Mouse (Mus musculus): Measurements from ENCODE around the gene Pcnp. TPM values are rescaled to one million over a fixed set of nuclear protein-coding genes. Genes with fewer than 3 reads are reported as not detected.
"Not testable (repeated sequence)": the region's sequence is repeated elsewhere in the genome, so short reads cannot be mapped to it uniquely, and the experiment has no call there.

The Pcnp gene
- total RNA-seq (2014; rRNA removed; ENCODE audit: low replicate concordance): 32.9 and 37.1 TPM in 2 replicates
- polyA plus RNA-seq (2015; fragmentation: Nextera tagmentation; extraction: Ambion mirVana): 104 and 111 TPM in 2 replicates

GRCm38 (mm10) chr16:56029661-56030082, at the start of gene Pcnp:
Gene Pcnp (minus strand): TSS chr16:56029739.
- Histone ChIP-seq H3K36me3 (replicated peaks; ENCODE audit: control insufficient read depth, insufficient read depth, low read length) (peaks cover 22% of the 10 kb centered on the region), H3K4me2 (ENCODE audit: low read depth, low read length) (peak within 1 kb of the TSS; percentile 78), H3K9me3 (replicated peaks; ENCODE audit: control insufficient read depth, low read length) (no peaks in the 10 kb centered on the region), H3K4me1 (ENCODE audit: control insufficient read depth, insufficient read depth) (peaks cover 26% of the 10 kb centered on the region), H3K9ac (replicated peaks; ENCODE audit: low read depth, low read length) (peak within 1 kb of the TSS; percentile 87), H3K27ac (ENCODE audit: low read depth) (peak within 1 kb of the TSS; percentile 93), H3K27me3 (ENCODE audit: control insufficient read depth, insufficient read depth, low read length) (no peaks in the 10 kb centered on the region), H3K4me3 (ENCODE audit: low read depth, low read length) (peak within 1 kb of the TSS; percentile 76)
- DNase-seq (ENCODE audit: low spot score) (peak; percentile 97), ATAC-seq (ENCODE audit: insufficient read depth, low read depth) (peak; percentile 99)
- TF ChIP-seq CTCF (IDR thresholded peaks at IDR 0.05; ENCODE audit: low read depth) (no peak), EP300 (IDR thresholded peaks at IDR 0.05; ENCODE audit: low read depth) (peak; percentile 84; the same call in 1 of the 2 replicates)
- under 1% methylated on average over 39 of the region's 39 CpGs for WGBS

DNA sequence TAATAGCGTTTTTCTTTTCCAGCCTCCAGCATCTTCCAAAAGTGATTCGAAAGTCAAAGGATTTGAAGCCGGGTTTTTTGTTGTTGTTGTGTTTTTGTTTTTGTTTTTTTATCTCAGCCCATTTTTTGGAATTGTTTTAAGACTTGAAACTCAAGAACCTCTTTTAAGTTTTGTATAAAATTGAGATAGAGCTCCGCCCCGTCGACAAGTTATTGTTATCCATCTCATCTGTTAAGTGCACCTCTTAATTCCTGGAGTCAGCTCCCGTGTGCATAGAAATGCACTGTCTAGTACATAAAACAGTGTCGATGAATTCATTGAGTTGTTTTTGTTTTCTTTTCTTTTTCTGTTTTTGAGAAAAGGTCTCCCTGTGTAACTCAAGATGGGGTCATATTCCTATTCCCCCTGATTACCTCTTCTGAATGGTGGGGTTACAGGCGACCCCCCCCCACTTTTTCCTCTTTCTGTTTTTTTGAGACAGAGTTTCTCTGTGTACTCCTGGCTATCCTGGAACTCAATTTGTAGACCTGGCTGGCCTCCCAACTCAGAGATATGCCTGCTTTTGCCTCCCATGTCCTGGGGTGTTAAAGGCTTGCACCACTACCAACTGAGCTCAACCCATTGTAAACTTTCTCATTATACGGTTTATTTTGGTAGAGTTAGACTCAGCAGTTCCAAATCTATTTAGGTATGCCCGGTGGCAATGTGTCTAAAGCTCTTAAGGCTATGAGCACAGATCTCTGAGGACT, 46.8 kb upstream of the Pcnp start:
- peak overlapping the region; percentile 76 for H3K9ac ChIP-seq (replicated peaks; ENCODE audit: low read depth, low read length)
- H3K9me3 ChIP-seq (replicated peaks; ENCODE audit: control insufficient read depth, low read length): no peaks in the 10 kb centered on the region
- no peak for ATAC-seq (ENCODE audit: insufficient read depth, low read depth)
- no peak for TF ChIP-seq EP300 (IDR thresholded peaks at IDR 0.05; ENCODE audit: low read depth)
- TF ChIP-seq CTCF (IDR thresholded peaks at IDR 0.05; ENCODE audit: low read depth): no peak
- H3K36me3 ChIP-seq (replicated peaks; ENCODE audit: control insufficient read depth, insufficient read depth, low read length): no peaks in the 10 kb centered on the region
- peak overlapping the region; percentile 90 for H3K27ac ChIP-seq (ENCODE audit: low read depth)
- H3K4me2 ChIP-seq (ENCODE audit: low read depth, low read length): peak overlapping the region; percentile 64
- peaks cover 7% of the 10 kb centered on the region; the same call in 1 of the 2 replicates for H3K4me1 ChIP-seq (ENCODE audit: control insufficient read depth, insufficient read depth)
- 10% methylated on average over 11 of the region's 11 CpGs for WGBS
- peak overlapping the region; percentile 82 for H3K4me3 ChIP-seq (ENCODE audit: low read depth, low read length)
- DNase-seq (ENCODE audit: low spot score): no peak
- no peaks in the 10 kb centered on the region for H3K27me3 ChIP-seq (ENCODE audit: control insufficient read depth, insufficient read depth, low read length)

DNA sequence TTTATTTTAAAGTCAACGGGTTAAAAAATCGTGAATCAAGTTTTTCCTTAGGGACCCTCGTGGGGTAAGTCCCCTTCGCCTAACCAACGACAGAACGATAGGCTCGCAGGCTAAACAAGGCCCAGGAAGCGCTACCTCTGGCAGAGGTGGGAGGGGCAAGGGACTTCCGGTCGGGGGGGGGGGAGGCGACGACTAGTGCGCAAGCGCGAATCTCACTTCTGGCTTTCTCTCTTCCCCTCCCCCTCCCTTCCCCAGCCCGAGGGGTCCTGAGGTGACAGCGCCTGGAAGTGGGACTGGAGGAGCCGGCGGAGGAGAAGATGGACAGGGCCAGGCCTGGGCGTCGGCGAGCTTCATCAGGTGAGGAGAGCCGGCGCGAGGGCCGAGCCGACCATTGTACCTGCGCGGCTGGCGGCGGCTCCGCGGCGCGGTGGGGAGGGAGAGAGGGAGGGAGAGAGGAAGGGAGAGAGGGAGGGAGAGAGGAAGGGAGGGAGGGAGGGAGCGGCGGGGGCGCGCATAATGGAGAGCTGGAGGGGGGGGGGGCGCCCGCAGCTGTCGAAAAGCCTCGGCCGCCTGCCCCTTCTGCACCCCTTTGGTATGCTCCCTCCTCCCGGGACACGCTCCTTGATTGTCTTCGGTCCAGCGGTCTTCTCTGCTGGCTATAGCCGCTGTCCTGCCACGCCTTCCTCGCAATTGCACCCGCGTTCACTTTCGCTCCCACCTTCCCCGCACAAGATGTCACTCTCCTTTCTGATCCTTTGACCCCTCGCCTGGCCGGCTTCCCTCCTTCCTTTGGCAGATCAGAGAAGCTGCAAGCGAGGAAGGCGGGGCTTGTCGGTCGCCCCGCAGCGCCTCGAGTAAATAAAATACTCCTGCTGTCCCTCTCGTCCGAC, 45.9 kb upstream of the Pcnp start:
- H3K27me3 ChIP-seq (ENCODE audit: control insufficient read depth, insufficient read depth, low read length): no peaks in the 10 kb centered on the region
- peak overlapping the region; percentile 90 for H3K27ac ChIP-seq (ENCODE audit: low read depth)
- DNase-seq (ENCODE audit: low spot score): peak; percentile 90
- H3K4me1 ChIP-seq (ENCODE audit: control insufficient read depth, insufficient read depth): peaks cover 7% of the 10 kb centered on the region; the same call in 1 of the 2 replicates
- H3K4me3 ChIP-seq (ENCODE audit: low read depth, low read length): peak overlapping the region; percentile 82
- ATAC-seq (ENCODE audit: insufficient read depth, low read depth): peak; percentile 89
- under 1% methylated on average over 45 of the region's 66 CpGs for WGBS
- peak overlapping the region; percentile 76 for H3K9ac ChIP-seq (replicated peaks; ENCODE audit: low read depth, low read length)
- H3K4me2 ChIP-seq (ENCODE audit: low read depth, low read length): peak overlapping the region; percentile 64
- no peak for TF ChIP-seq CTCF (IDR thresholded peaks at IDR 0.05; ENCODE audit: low read depth)
- no peak for TF ChIP-seq EP300 (IDR thresholded peaks at IDR 0.05; ENCODE audit: low read depth)
- H3K36me3 ChIP-seq (replicated peaks; ENCODE audit: control insufficient read depth, insufficient read depth, low read length): no peaks in the 10 kb centered on the region
- H3K9me3 ChIP-seq (replicated peaks; ENCODE audit: control insufficient read depth, low read length): no peaks in the 10 kb centered on the region

GRCm38 (mm10) chr16:56074565-56074964, 45.0 kb upstream of the Pcnp start:
- Histone ChIP-seq H3K36me3 (replicated peaks; ENCODE audit: control insufficient read depth, insufficient read depth, low read length) (no peaks in the 10 kb centered on the region), H3K27ac (ENCODE audit: low read depth) (peak overlapping the region; percentile 90), H3K4me2 (ENCODE audit: low read depth, low read length) (no peak overlapping the region), H3K4me1 (ENCODE audit: control insufficient read depth, insufficient read depth) (peaks cover 7% of the 10 kb centered on the region; the same call in 1 of the 2 replicates), H3K9ac (replicated peaks; ENCODE audit: low read depth, low read length) (no peak overlapping the region), H3K9me3 (replicated peaks; ENCODE audit: control insufficient read depth, low read length) (no peaks in the 10 kb centered on the region), H3K27me3 (ENCODE audit: control insufficient read depth, insufficient read depth, low read length) (no peaks in the 10 kb centered on the region), H3K4me3 (ENCODE audit: low read depth, low read length) (no peak overlapping the region)
- WGBS: 65% methylated on average over 5 of the region's 5 CpGs
- ATAC-seq (ENCODE audit: insufficient read depth, low read depth): no peak
- no peak for TF ChIP-seq EP300 (IDR thresholded peaks at IDR 0.05; ENCODE audit: low read depth)
- TF ChIP-seq CTCF (IDR thresholded peaks at IDR 0.05; ENCODE audit: low read depth): no peak
- DNase-seq (ENCODE audit: low spot score): no peak

DNA sequence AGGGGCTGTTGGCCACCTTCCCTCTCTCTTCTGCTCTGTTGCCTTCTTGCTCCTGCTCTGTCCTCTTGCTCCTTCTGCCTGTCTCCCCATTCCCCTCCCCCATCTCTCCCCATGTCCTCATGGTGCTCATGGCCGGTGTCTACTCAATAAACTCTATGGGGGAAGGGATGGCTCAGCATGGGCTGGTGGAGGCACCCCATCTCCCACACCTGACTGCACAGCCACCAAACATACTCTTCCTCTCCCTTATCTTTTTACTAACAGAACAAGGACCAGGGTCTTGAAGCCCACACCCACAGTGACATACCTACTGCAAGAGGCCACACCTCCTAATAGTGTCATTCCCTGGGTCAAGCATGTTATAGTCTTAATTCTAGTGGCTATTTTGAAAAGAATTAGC, 44.6 kb upstream of the Pcnp start:
- Histone ChIP-seq H3K4me1 (ENCODE audit: control insufficient read depth, insufficient read depth) (peaks cover 7% of the 10 kb centered on the region; the same call in 1 of the 2 replicates), H3K4me3 (ENCODE audit: low read depth, low read length) (no peak overlapping the region), H3K9me3 (replicated peaks; ENCODE audit: control insufficient read depth, low read length) (no peaks in the 10 kb centered on the region), H3K9ac (replicated peaks; ENCODE audit: low read depth, low read length) (no peak overlapping the region), H3K36me3 (replicated peaks; ENCODE audit: control insufficient read depth, insufficient read depth, low read length) (no peaks in the 10 kb centered on the region), H3K27ac (ENCODE audit: low read depth) (no peak overlapping the region), H3K4me2 (ENCODE audit: low read depth, low read length) (no peak overlapping the region), H3K27me3 (ENCODE audit: control insufficient read depth, insufficient read depth, low read length) (no peaks in the 10 kb centered on the region)
- 72% methylated on average over 1 of the region's 1 CpGs for WGBS
- TF ChIP-seq EP300 (IDR thresholded peaks at IDR 0.05; ENCODE audit: low read depth): no peak
- no peak for TF ChIP-seq CTCF (IDR thresholded peaks at IDR 0.05; ENCODE audit: low read depth)
- DNase-seq (ENCODE audit: low spot score) (no peak), ATAC-seq (ENCODE audit: insufficient read depth, low read depth) (no peak)

GRCm38 (mm10) chr16:56073150-56073549, 43.6 kb upstream of the Pcnp start:
- not testable (repeated sequence) for H3K4me1 ChIP-seq (ENCODE audit: control insufficient read depth, insufficient read depth)

More at GRCm38 (mm10) chr16:56073150-56073549, 43.6 kb upstream of the Pcnp start:
- not testable (repeated sequence) for H3K9ac ChIP-seq (replicated peaks; ENCODE audit: low read depth, low read length); H3K27me3 ChIP-seq (ENCODE audit: control insufficient read depth, insufficient read depth, low read length); H3K9me3 ChIP-seq (replicated peaks; ENCODE audit: control insufficient read depth, low read length); ATAC-seq (ENCODE audit: insufficient read depth, low read depth); H3K4me2 ChIP-seq (ENCODE audit: low read depth, low read length); H3K27ac ChIP-seq (ENCODE audit: low read depth); DNase-seq (ENCODE audit: low spot score); H3K4me3 ChIP-seq (ENCODE audit: low read depth, low read length); H3K36me3 ChIP-seq (replicated peaks; ENCODE audit: control insufficient read depth, insufficient read depth, low read length)
- WGBS: 84% methylated on average over 6 of the region's 6 CpGs

All from heart, postnatal 0 days (tissue).